Mouse (Mus musculus) cerebral cortex, adult 2 months (tissue): ENCODE results near the gene Def6.

ENCODE experiments used
- WGBS: fragments of 180-500 bp; shearing (Covaris S2); methylation state at CpG from one replicate; pipeline ENCODE4 v1.1.7; 2018; 5-methylcytosine and 5-hydroxymethylcytosine counted together

Gene Def6

GRCm38 (mm10) chr17:28240846-28241245 lies 33.3 kb downstream of the Def6 start:
- 93% methylated on average over 5 of the region's 5 CpGs for WGBS

GRCm38 (mm10) chr17:28242296-28242695 lies 34.7 kb downstream of the Def6 start:
- WGBS, result 92% methylated on average over 6 of the region's 6 CpGs

DNA sequence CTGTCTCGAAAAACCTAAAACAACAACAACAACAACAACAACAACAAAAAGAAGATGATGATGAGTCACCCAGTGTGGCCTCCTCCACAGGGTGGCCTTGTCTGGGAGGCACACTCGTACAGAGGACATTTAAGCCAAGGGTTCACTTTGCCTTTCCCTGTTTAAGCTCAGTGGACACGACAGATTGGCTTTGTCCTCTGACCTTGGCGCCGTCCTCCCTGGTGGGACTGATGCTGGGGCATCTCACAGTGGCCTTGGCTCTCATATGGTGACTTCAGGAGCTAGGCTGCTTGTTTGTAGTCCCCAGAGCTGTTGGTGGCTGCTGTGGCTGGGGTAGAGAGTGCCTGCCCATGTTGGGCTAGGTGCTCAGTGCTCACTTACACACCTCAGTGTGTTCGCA lies 36.6 kb downstream of the Def6 start:
- 78% methylated on average over 6 of the region's 6 CpGs for WGBS

GRCm38 (mm10) chr17:28244714-28245113 lies 37.1 kb downstream of the Def6 start:
- 53% methylated on average over 6 of the region's 6 CpGs for WGBS

DNA sequence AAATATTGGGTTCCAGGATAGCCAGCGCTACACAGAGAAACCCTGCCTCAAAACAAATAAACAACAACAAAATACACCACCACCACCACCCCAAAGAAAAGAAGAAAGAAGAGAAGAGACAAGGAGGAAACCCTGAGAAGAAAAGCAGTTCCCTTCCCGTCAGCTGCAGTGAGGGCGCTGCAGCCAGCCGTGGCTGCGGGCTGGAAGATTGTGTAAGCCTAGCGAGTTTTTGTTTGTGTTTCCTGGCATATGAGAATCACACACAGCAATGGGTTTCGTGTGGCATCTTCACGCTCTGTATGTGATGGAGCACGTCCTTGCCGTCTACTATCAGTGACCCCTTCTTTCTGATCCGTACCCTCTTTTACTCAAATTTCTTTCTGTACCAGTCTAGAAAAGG lies 39.1 kb downstream of the Def6 start:
- WGBS, result 74% methylated on average over 11 of the region's 11 CpGs

DNA sequence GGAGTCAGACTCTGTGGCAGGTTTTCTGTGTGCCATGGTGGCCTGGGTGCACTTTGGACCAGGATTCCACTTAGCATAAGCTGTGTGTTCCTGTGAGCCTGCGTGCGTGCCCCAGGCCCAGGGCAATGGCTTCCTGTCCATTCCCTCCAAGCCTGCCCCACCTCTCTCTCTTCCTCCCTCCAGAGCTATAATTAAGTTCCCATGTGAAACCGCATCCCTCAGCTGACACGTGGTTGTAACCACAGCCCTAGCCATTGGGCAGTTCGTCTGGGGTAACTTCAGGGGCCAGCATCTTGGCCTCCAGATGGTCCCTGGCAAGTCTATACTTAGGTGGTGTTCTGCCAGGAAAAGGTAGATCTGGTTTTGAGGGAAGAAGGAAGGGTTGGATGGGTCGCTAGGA lies 40.0 kb downstream of the Def6 start:
- 64% methylated on average over 6 of the region's 6 CpGs for WGBS

- WGBS, result 53% methylated on average over 12 of the region's 12 CpGs
These were observed 41.5 kb downstream of the Def6 start for GRCm38 (mm10) chr17:28249062-28249461.

DNA sequence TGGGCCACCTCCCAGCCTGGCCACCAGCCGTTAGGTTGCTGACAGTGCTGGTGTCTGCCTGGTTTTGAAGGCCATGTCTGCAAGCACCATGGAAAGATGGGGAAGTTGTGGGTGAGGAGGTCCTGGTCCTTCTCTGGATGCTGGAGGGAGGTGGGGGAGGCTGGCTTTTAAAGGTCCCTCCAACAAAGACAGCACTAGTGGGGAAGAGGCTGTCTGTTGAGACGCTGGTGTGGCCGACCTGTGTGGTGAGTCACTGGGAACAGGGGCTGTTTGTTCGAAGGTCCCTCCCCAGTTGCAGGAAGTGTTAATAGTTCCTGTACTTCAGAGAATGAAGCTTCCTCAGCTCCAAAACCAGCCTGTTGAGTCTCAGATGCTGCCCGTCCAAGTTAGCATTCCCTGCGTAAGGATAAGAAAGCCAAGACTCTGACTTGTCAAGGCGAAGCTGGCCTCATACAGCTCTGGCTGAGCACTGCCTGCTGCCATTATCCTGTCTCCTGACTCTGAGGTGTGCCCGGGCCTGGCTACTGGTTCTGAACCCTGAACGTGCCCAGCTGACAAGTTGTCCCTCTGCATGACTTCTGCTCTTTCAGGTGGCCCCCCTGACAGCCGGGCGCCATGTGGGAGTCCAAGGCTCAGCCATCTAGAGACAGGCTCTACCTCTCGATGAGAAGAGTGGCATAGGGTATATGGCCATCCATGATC lies 44.2 kb downstream of the Def6 start:
- WGBS, result 79% methylated on average over 12 of the region's 12 CpGs

- WGBS, result 66% methylated on average over 5 of the region's 5 CpGs
These were observed 44.7 kb downstream of the Def6 start for GRCm38 (mm10) chr17:28252281-28252648.

- 76% methylated on average over 7 of the region's 7 CpGs for WGBS
These were observed 45.6 kb downstream of the Def6 start for GRCm38 (mm10) chr17:28253216-28253615.

GRCm38 (mm10) chr17:28254804-28255203 lies 47.2 kb downstream of the Def6 start:
- WGBS, result 80% methylated on average over 4 of the region's 4 CpGs

- WGBS, result 46% methylated on average over 5 of the region's 5 CpGs
These were observed 48.1 kb downstream of the Def6 start for GRCm38 (mm10) chr17:28255651-28256050.

GRCm38 (mm10) chr17:28256651-28257328 lies 49.2 kb downstream of the Def6 start:
- WGBS, result 35% methylated on average over 13 of the region's 13 CpGs

DNA sequence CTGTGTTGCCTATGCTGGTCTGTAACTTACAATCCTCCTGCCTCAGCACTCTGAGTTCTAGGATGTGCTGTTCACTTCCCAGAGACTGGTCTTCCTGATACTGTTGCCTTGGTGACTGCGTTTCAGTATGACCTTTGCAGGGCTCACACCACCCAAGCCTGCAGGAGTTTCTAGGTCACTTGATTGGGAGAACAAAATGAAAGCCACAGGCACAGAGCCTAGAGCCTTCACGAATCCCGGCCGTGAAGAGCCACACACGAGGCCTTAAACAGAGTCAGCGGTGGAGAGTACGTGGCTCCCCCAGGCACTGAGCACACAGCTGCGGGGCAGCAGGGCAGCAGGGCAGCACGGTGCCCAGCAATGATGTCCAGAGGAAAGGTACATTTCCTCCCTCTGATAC lies 50.7 kb downstream of the Def6 start:
- 80% methylated on average over 9 of the region's 9 CpGs for WGBS

GRCm38 (mm10) chr17:28259890-28260542 lies 52.4 kb downstream of the Def6 start:
- 75% methylated on average over 16 of the region's 16 CpGs for WGBS

DNA sequence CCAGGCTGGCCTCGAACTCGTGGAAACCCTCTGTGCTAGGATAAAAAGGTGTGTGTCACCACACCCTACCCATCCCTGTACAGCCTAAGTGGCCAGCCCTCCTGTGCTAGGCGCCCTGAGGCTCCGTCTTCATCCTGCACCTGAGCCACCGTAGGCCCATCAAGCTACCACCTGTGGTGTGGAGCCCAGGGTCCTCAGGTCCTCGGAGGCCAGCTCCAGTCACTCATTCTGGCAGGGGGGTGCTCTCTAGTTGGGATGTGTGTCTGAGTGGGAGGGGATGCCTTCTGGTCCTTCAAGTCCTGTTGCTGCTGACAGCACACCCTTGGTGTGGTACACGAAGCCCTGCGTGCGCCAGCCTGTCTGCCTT lies 52.9 kb downstream of the Def6 start:
- WGBS, result 83% methylated on average over 9 of the region's 9 CpGs

- 62% methylated on average over 11 of the region's 11 CpGs for WGBS
These were observed 54.2 kb downstream of the Def6 start for GRCm38 (mm10) chr17:28261795-28262194.

- 43% methylated on average over 13 of the region's 13 CpGs for WGBS
These were observed 55.8 kb downstream of the Def6 start for GRCm38 (mm10) chr17:28263181-28263894.

GRCm38 (mm10) chr17:28267251-28267650 lies 59.7 kb downstream of the Def6 start:
- 90% methylated on average over 5 of the region's 5 CpGs for WGBS

- WGBS, result 81% methylated on average over 13 of the region's 13 CpGs
These were observed 62.6 kb downstream of the Def6 start for GRCm38 (mm10) chr17:28270165-28270564.

GRCm38 (mm10) chr17:28271537-28272266 lies 64.1 kb downstream of the Def6 start:
- WGBS, result 72% methylated on average over 12 of the region's 12 CpGs

- 61% methylated on average over 9 of the region's 9 CpGs for WGBS
These were observed 64.7 kb downstream of the Def6 start for GRCm38 (mm10) chr17:28272281-28272680.
